Mouse (Mus musculus): ENCODE measurements around the gene Kcnip1. TPM values are rescaled to one million over a fixed set of nuclear protein-coding genes. Genes with fewer than 3 reads are reported as not detected.

Kcnip1 gene
- total and polyA plus RNA-seq, 3 experiments, result 0.04 to 0.17 TPM; not detected in 1

DNA sequence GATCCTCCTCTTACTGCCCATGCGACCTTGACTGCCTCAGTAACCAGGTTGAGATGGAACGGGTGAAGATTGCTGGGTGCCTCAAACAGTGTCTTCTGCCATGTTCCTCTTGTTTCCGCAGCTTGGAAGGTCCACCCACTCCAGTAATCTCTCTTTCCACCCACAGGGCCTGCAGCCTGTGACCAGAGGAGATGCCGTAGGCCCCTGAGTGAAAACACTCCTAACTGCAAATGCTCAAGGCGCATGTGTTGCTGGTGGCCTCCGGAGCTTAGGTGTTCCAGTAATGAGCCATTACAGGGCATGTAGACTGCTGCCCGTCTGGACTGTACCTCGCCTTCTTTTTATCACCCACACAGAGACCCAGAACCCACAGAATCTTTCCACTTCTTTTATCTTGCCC is 55.3 kb downstream of the Kcnip1 start:
- dilution Hi-C loops (cut with MboI; ENCODE audit: extremely low pct_ligation_motif_present, extremely low pct_unique_long_range_greater_than_20kb, low sequenced_read_pairs), result no loop called here
- no peak overlapping the region for H3K9ac ChIP-seq (ENCODE audit: insufficient read depth, low read depth)
- H3K27ac ChIP-seq (ENCODE audit: insufficient read depth, low read depth), result no peak overlapping the region
- no peak for TF ChIP-seq NRF1 (IDR thresholded peaks at IDR 0.05; ENCODE audit: low read depth, low read length)
- TF ChIP-seq CHD1 (IDR thresholded peaks at IDR 0.05; ENCODE audit: low read depth, low read length), result no peak
- no peak for TF ChIP-seq ZNF384 (IDR thresholded peaks at IDR 0.05; ENCODE audit: low read depth, low read length)
- no peak for TF ChIP-seq SMC3 (IDR thresholded peaks at IDR 0.05; ENCODE audit: low read depth, low read length)
- TF ChIP-seq SIN3A (IDR thresholded peaks at IDR 0.05; ENCODE audit: low read length), result no peak
- no peak for TF ChIP-seq RCOR1 (conservative IDR thresholded peaks at IDR 0.05; ENCODE audit: low read depth, low read length)
- TF ChIP-seq ETS1 (conservative IDR thresholded peaks at IDR 0.05; ENCODE audit: low read depth, low read length), result no peak
- TF ChIP-seq IRF4 (IDR thresholded peaks at IDR 0.05; ENCODE audit: low read depth, low read length), result no peak
- no peak for TF ChIP-seq CTCF (conservative IDR thresholded peaks at IDR 0.05 in 1 of 2, IDR thresholded peaks at IDR 0.05 in 1 of 2; ENCODE audit: low read depth in 2 of 2, low read length in 2 of 2)
- H3K4me2 ChIP-seq (ENCODE audit: insufficient read depth, low read depth, poor library complexity, severe bottlenecking), result no peak overlapping the region
- no peak for DNase-seq (ENCODE audit: extremely low read depth)
- H3K4me1 ChIP-seq (ENCODE audit: control insufficient read depth in 1 of 2, insufficient read depth in 2 of 2), result peaks cover 7 to 12% of the 10 kb centered on the region in 2 experiments; a peak in 3 of 4 replicates
- H3K79me2 ChIP-seq (replicated peaks; ENCODE audit: control insufficient read depth, extremely low read depth, insufficient read depth, poor library complexity, severe bottlenecking), result no peaks in the 10 kb centered on the region
- H3K36me3 ChIP-seq (replicated peaks in 1 of 2; ENCODE audit: control insufficient read depth in 1 of 2, insufficient read depth in 1 of 2, low read length in 1 of 2), result no peaks in the 10 kb centered on the region
- no peaks in the 10 kb centered on the region for H3K27me3 ChIP-seq (replicated peaks)
- H3K4me3 ChIP-seq (replicated peaks in 1 of 3; ENCODE audit: low read depth in 2 of 3, low read length in 2 of 3, poor library complexity in 1 of 3), result no peak overlapping the region
- H3K9me3 ChIP-seq (replicated peaks; ENCODE audit: low read length), result no peaks in the 10 kb centered on the region
- in situ Hi-C loops (cut with MboI; ENCODE audit: low pct_ligation_motif_present, low pct_unique_long_range_greater_than_20kb, low sequenced_read_pairs), result no loop called here

DNA sequence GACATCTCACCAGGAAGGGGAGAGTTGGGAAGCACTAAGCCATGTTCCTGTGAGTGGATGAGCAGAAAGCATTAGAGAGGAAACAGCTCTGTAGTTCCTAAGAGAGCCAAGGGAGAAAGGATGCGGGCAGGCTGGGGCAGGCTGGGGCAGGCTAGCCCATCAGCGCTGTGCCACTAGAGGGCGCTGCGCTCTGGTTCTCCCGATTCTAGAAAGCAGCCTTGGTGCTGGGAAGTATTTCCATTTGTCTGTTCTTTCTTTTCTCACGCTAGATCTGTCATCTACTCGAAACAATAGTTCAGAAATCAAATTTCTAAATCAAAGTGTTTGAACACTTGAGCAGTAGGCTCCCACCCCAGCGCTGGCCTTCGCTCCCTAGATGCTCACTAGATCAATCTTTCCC is 58.7 kb downstream of the Kcnip1 start:
- Histone ChIP-seq H3K4me1 (ENCODE audit: control insufficient read depth in 1 of 2, insufficient read depth in 2 of 2) (peaks cover 13 to 25% of the 10 kb centered on the region in 2 experiments), H3K9ac (ENCODE audit: insufficient read depth, low read depth) (no peak overlapping the region), H3K79me2 (replicated peaks; ENCODE audit: control insufficient read depth, extremely low read depth, insufficient read depth, poor library complexity, severe bottlenecking) (no peaks in the 10 kb centered on the region), H3K27me3 (replicated peaks) (peaks cover 2% of the 10 kb centered on the region), H3K27ac (ENCODE audit: insufficient read depth, low read depth) (no peak overlapping the region), H3K9me3 (replicated peaks; ENCODE audit: low read length) (no peaks in the 10 kb centered on the region), H3K4me3 (replicated peaks in 1 of 3; ENCODE audit: low read depth in 2 of 3, low read length in 2 of 3, poor library complexity in 1 of 3) (no peak overlapping the region), H3K36me3 (replicated peaks in 1 of 2; ENCODE audit: control insufficient read depth in 1 of 2, insufficient read depth in 1 of 2, low read length in 1 of 2) (no peaks in the 10 kb centered on the region), H3K4me2 (ENCODE audit: insufficient read depth, low read depth, poor library complexity, severe bottlenecking) (no peak overlapping the region)
- peak; percentile 29 for DNase-seq (ENCODE audit: extremely low read depth)
- dilution Hi-C loops (cut with MboI; ENCODE audit: extremely low pct_ligation_motif_present, extremely low pct_unique_long_range_greater_than_20kb, low sequenced_read_pairs), result no loop called here
- in situ Hi-C loops (cut with MboI; ENCODE audit: low pct_ligation_motif_present, low pct_unique_long_range_greater_than_20kb, low sequenced_read_pairs), result no loop called here
- TF ChIP-seq ZNF384 (IDR thresholded peaks at IDR 0.05; ENCODE audit: low read depth, low read length), result no peak
- TF ChIP-seq IRF4 (IDR thresholded peaks at IDR 0.05; ENCODE audit: low read depth, low read length), result no peak
- no peak for TF ChIP-seq TCF12 (IDR thresholded peaks at IDR 0.05; ENCODE audit: low read depth, low read length)
- TF ChIP-seq ZKSCAN1 (IDR thresholded peaks at IDR 0.05; ENCODE audit: borderline replicate concordance, low read depth, low read length), result no peak
- no peak for TF ChIP-seq GABPA (IDR thresholded peaks at IDR 0.05; ENCODE audit: insufficient replicate concordance, low read depth, low read length)
- no peak for TF ChIP-seq EP300 (IDR thresholded peaks at IDR 0.05; ENCODE audit: low read length)
- TF ChIP-seq MEF2A (IDR thresholded peaks at IDR 0.05; ENCODE audit: borderline replicate concordance, low read depth, low read length), result no peak
- 0 out of 2 replicates have a peak, but pooled peaks have one; percentile 14 for TF ChIP-seq SMC3 (IDR thresholded peaks at IDR 0.05; ENCODE audit: low read depth, low read length)
- no peak for TF ChIP-seq POLR2AphosphoS2 (IDR thresholded peaks at IDR 0.05; ENCODE audit: low read depth, low read length)
- no peak for TF ChIP-seq MAFK (IDR thresholded peaks at IDR 0.05; ENCODE audit: insufficient replicate concordance, low read length)
- no peak for TF ChIP-seq RCOR1 (conservative IDR thresholded peaks at IDR 0.05; ENCODE audit: low read depth, low read length)
- no peak for TF ChIP-seq MYC (IDR thresholded peaks at IDR 0.05; ENCODE audit: low read depth, low read length)
- no peak for TF ChIP-seq CHD2 (IDR thresholded peaks at IDR 0.05; ENCODE audit: low read length)
- TF ChIP-seq CTCF (conservative IDR thresholded peaks at IDR 0.05 in 1 of 2, IDR thresholded peaks at IDR 0.05 in 1 of 2; ENCODE audit: low read depth in 2 of 2, low read length in 2 of 2), result peak; percentile 62 to 75
